Mouse (Mus musculus) neural tube, embryonic 12.5 days (tissue): ENCODE measurements around the gene Pdzd7. TPM values are rescaled to one million over a fixed set of nuclear protein-coding genes. Genes with fewer than 3 reads are reported as not detected.

Experiments
- ATAC-seq: fragments of 200-750 bp; cut with Nextera tagmentation; 2 replicates; pipeline ENCODE4 v1.8.0; 2017; ENCODE audit warnings: low read depth, mild to moderate bottlenecking, moderate TSS enrichment, moderate library complexity; ENCODE audit not compliant: low FRiP score
- H3K27ac ChIP-seq: fragments of 300-500 bp; sonication (generic); 2 replicates; pipeline ENCODE4 v1.5.1; 2016
- H3K27me3 ChIP-seq: fragments of 300-500 bp; sonication (generic); replicated peaks from 2 replicates; pipeline ENCODE4 v1.6.1; 2016; ENCODE audit warnings: mild to moderate bottlenecking
- H3K36me3 ChIP-seq: fragments of 300-500 bp; sonication (generic); 2 replicates; pipeline ENCODE4 v1.6.1; 2016; ENCODE audit warnings: mild to moderate bottlenecking
- H3K4me1 ChIP-seq: fragments of 300-500 bp; sonication (generic); 2 replicates; pipeline ENCODE4 v1.6.1; 2016
- H3K4me2 ChIP-seq: fragments of 300-500 bp; sonication (generic); replicated peaks from 2 replicates; pipeline ENCODE4 v1.6.1; 2016; ENCODE audit warnings: mild to moderate bottlenecking
- H3K4me3 ChIP-seq: fragments of 300-500 bp; sonication (generic); 2 replicates; pipeline ENCODE4 v1.5.1; 2016
- H3K9ac ChIP-seq: fragments of 300-500 bp; sonication (generic); 2 replicates; pipeline ENCODE4 v1.6.1; 2016; ENCODE audit warnings: mild to moderate bottlenecking
- H3K9me3 ChIP-seq: fragments of 300-500 bp; sonication (generic); 2 replicates; pipeline ENCODE4 v1.6.1; 2016; ENCODE audit warnings: mild to moderate bottlenecking
- WGBS: fragments of 180-500 bp; shearing (Covaris S2); methylation state at CpG from one replicate; pipeline ENCODE4 v1.1.7; 2016; 5-methylcytosine and 5-hydroxymethylcytosine counted together
- polyA plus RNA-seq: library from polyadenylated mRNA; unstranded; fragments of >200 nt; fragmentation: Nextera tagmentation; extraction: Ambion mirVana; gene quantifications from 2 replicates; pipeline ENCODE4 v1.2.1, GENCODE M21; 2016

Gene Pdzd7
- polyA plus RNA-seq, 1 experiment from 2014 or later = 0.63 TPM

- no peak overlapping the region for H3K4me3 ChIP-seq
- peaks cover 23% of the 10 kb centered on the region for H3K4me1 ChIP-seq
- H3K9me3 ChIP-seq = no peaks in the 10 kb centered on the region
- H3K27ac ChIP-seq = no peak overlapping the region
- 0 out of 2 replicates have a peak, but pooled peaks cover 4% of the 10 kb centered on the region for H3K27me3 ChIP-seq
- H3K4me2 ChIP-seq = peak overlapping the region; percentile 78
- no peak overlapping the region for H3K9ac ChIP-seq
- peaks cover 18% of the 10 kb centered on the region; the same call in 1 of the 2 replicates for H3K36me3 ChIP-seq
- 49% methylated on average over 4 of the region's 4 CpGs for WGBS
- no peak for ATAC-seq
Measured at GRCm38 (mm10) chr19:45056364-45056763, 10.8 kb upstream of the Pdzd7 start.

- ATAC-seq = no peak
- Histone ChIP-seq H3K4me3 (no peak overlapping the region), H3K9ac (no peak overlapping the region), H3K27me3 (0 out of 2 replicates have a peak, but pooled peaks cover 4% of the 10 kb centered on the region), H3K36me3 (peaks cover 22% of the 10 kb centered on the region; the same call in 1 of the 2 replicates), H3K27ac (no peak overlapping the region), H3K4me1 (peaks cover 23% of the 10 kb centered on the region), H3K9me3 (no peaks in the 10 kb centered on the region), H3K4me2 (no peak overlapping the region)
- WGBS = 81% methylated on average over 6 of the region's 6 CpGs
Measured at GRCm38 (mm10) chr19:45054892-45055690, 9.6 kb upstream of the Pdzd7 start.

DNA sequence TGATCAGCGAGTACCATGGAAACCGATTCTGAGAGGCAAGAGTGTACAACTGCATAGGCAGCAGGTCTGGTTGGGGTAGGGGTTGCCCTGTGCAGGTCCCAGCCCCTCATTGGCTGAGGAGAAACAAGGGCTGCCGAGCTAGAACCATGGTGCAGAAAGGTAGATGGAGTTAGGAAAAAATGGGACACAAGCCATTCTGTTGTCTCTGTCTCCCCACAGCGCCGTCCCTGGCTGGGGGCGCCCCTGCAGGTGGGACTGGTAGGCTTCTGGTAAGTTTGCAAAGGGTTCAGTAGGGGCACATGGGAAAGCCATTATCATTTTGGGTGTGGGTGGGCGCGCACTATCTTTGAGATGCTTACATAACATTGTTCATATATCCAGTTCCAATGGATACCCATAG lies 7.9 kb upstream of the Pdzd7 start:
- 87% methylated on average over 8 of the region's 8 CpGs for WGBS
- Histone ChIP-seq H3K36me3 (peaks cover 22% of the 10 kb centered on the region; the same call in 1 of the 2 replicates), H3K9ac (no peak overlapping the region)

GRCm38 (mm10) chr19:45049523-45049922 lies 4.0 kb upstream of the Pdzd7 start:
- H3K9me3 ChIP-seq = no peaks in the 10 kb centered on the region
- peak overlapping the region; percentile 65; the same call in 1 of the 2 replicates for H3K4me2 ChIP-seq
- H3K36me3 ChIP-seq = peaks cover 19% of the 10 kb centered on the region; the same call in 1 of the 2 replicates
- 79% methylated on average over 9 of the region's 9 CpGs for WGBS
- H3K4me1 ChIP-seq = peaks cover 29% of the 10 kb centered on the region
- H3K4me3 ChIP-seq = no peak overlapping the region
- H3K9ac ChIP-seq = no peak overlapping the region; the same call in 1 of the 2 replicates
- H3K27me3 ChIP-seq = peaks cover 20% of the 10 kb centered on the region
- no peak for ATAC-seq
- no peak overlapping the region for H3K27ac ChIP-seq

More for the DNA sequence above, 7.9 kb upstream of the Pdzd7 start:
- H3K4me1 ChIP-seq = peaks cover 29% of the 10 kb centered on the region
- no peak overlapping the region for H3K27ac ChIP-seq
- H3K4me3 ChIP-seq = no peak overlapping the region
- H3K9me3 ChIP-seq = no peaks in the 10 kb centered on the region
- ATAC-seq = no peak
- 0 out of 2 replicates have a peak, but pooled peaks cover 4% of the 10 kb centered on the region for H3K27me3 ChIP-seq
- H3K4me2 ChIP-seq = no peak overlapping the region

GRCm38 (mm10) chr19:45048644-45049365 lies 3.3 kb upstream of the Pdzd7 start:
- Histone ChIP-seq H3K9me3 (no peaks in the 10 kb centered on the region), H3K36me3 (peaks cover 13% of the 10 kb centered on the region; the same call in 1 of the 2 replicates), H3K27ac (no peak overlapping the region), H3K4me3 (peak overlapping the region; percentile 51), H3K27me3 (peaks cover 24% of the 10 kb centered on the region), H3K4me2 (peak overlapping the region; percentile 65), H3K4me1 (peaks cover 29% of the 10 kb centered on the region), H3K9ac (0 out of 2 replicates have a peak overlapping the region, but pooled peaks have one; percentile 69)
- 85% methylated on average over 12 of the region's 12 CpGs for WGBS
- no peak for ATAC-seq

DNA sequence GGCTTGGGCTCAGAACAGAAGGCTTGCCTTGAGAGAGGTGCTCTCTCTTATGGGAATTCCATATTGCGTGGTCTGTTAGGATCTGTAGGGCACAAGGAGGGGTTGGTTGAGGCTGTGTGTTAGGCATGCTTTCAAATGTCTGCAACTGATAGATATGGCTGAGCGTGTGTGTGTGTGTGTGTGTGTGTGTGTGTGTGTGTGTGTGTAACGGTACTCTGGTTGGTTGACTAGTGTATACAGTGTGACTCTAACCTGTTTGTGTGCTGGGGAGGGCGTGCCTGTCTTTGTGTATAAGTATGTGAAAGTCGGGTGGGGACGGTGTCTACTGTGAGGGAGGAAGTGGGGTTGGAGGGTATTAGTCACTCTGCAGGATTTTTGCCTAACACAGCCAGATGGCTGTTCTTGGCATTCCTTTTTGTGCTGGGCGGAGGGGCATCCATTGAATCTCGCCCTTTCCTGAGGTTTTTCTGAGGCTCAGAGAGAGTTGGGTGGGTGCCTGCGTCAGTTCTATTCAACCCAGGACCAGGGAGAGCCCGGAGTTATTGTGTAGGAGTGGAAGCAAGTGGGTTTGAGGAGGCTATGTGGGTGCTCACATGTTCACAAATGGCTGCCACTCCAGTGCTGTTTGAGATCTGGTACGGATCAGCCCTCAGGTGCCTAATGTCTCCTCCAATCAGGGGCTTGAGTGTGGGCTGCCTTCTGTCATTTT lies 2.6 kb upstream of the Pdzd7 start:
- Histone ChIP-seq H3K4me3 (peak overlapping the region; percentile 51), H3K9me3 (no peaks in the 10 kb centered on the region), H3K27me3 (peaks cover 24% of the 10 kb centered on the region), H3K4me2 (peak overlapping the region; percentile 65), H3K4me1 (peaks cover 29% of the 10 kb centered on the region), H3K27ac (peak overlapping the region; percentile 74), H3K36me3 (peaks cover 13% of the 10 kb centered on the region; the same call in 1 of the 2 replicates), H3K9ac (peak overlapping the region; percentile 69)
- 57% methylated on average over 11 of the region's 11 CpGs for WGBS
- ATAC-seq = peak; percentile 34

- under 1% methylated on average over 26 of the region's 26 CpGs for WGBS
- H3K4me2 ChIP-seq = peak within 1 kb of the TSS; percentile 65
- peak within 1 kb of the TSS; percentile 74 for H3K27ac ChIP-seq
- H3K4me3 ChIP-seq = peak within 1 kb of the TSS; percentile 51
- peak; percentile 86 for ATAC-seq
- H3K9me3 ChIP-seq = no peaks in the 10 kb centered on the region
- H3K27me3 ChIP-seq = peaks cover 24% of the 10 kb centered on the region
- peaks cover 29% of the 10 kb centered on the region for H3K4me1 ChIP-seq
- peak within 1 kb of the TSS; percentile 69 for H3K9ac ChIP-seq
- H3K36me3 ChIP-seq = peaks cover 9% of the 10 kb centered on the region; the same call in 1 of the 2 replicates
Measured at GRCm38 (mm10) chr19:45047417-45047934, 2.0 kb upstream of the Pdzd7 start, which contains the start of gene Sfxn3. Gene Sfxn3, plus strand, starts transcription at chr19:45047503.

DNA sequence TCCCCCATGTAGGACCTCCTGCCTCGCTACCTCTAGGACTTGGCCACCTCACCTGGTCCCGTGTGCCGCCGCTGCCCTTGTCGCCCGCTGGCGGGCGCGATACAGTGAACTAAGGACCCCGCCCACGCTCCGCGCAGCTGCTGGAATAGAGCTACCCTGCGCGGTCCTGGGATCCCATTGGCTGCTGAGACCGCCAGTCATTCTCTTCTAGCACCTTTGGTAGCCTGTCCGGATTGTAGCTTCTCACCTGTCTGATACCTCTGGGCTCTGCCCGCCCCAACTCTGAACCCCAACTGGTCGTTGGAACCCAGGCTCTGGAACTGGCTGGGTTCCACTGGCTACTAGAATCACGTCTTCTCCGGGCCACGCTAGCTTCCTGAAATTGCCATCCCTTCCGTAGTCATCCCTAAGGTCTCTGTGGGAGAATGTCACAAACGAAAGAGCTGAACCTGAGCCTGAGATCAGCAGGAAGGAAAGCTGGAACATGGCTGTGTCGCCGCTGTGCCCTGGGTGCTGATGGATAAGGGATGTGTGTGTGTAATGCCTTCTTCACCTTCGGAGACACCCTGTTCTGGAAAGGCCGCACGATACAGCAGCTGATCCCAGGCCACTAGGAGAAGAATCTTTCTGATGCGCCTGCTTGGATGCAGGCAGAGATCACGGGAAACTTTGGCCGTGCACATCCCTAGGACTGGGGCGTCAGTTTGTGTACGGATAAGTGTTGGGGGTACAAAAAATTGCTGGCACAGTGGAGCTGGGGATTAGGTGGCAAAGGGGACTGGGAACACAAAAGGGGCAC lies 1.2 kb upstream of the Pdzd7 start:
- Histone ChIP-seq H3K27me3 (peaks cover 24% of the 10 kb centered on the region), H3K9me3 (no peaks in the 10 kb centered on the region), H3K4me3 (peak overlapping the region; percentile 51), H3K27ac (no peak overlapping the region; the same call in 1 of the 2 replicates), H3K36me3 (peaks cover 4% of the 10 kb centered on the region; the same call in 1 of the 2 replicates), H3K9ac (peak overlapping the region; percentile 69), H3K4me2 (peak overlapping the region; percentile 65), H3K4me1 (peaks cover 29% of the 10 kb centered on the region)
- 3% methylated on average over 34 of the region's 34 CpGs for WGBS
- ATAC-seq = peak; percentile 61

DNA sequence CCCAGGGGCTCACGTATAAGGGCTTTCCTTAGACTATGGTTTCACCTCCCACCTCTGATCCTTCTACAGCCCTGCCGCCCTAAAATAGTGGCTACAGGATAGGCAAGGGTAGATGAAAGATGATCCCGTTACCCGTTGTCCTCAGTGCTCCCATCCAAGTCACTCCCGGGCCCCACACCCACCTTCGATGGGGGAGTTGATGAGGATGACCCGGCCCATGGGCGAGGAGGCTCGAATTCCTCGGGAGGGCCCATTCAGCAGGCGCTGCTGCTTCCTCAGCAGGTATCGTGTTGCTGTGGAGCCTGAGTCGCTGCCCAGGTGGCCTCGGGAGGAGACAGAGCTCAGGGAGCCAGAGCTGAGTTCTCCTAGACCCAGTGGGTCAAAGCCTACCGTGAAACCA lies 281 bp downstream of the Pdzd7 start:
- H3K9me3 ChIP-seq = no peaks in the 10 kb centered on the region
- no peak overlapping the region for H3K9ac ChIP-seq
- ATAC-seq = no peak
- peaks cover 32% of the 10 kb centered on the region for H3K4me1 ChIP-seq
- no peak overlapping the region for H3K27ac ChIP-seq
- WGBS = 48% methylated on average over 15 of the region's 15 CpGs
- peaks cover 27% of the 10 kb centered on the region for H3K27me3 ChIP-seq
- no peak overlapping the region for H3K4me3 ChIP-seq
- no peaks in the 10 kb centered on the region for H3K36me3 ChIP-seq
- H3K4me2 ChIP-seq = no peak overlapping the region

DNA sequence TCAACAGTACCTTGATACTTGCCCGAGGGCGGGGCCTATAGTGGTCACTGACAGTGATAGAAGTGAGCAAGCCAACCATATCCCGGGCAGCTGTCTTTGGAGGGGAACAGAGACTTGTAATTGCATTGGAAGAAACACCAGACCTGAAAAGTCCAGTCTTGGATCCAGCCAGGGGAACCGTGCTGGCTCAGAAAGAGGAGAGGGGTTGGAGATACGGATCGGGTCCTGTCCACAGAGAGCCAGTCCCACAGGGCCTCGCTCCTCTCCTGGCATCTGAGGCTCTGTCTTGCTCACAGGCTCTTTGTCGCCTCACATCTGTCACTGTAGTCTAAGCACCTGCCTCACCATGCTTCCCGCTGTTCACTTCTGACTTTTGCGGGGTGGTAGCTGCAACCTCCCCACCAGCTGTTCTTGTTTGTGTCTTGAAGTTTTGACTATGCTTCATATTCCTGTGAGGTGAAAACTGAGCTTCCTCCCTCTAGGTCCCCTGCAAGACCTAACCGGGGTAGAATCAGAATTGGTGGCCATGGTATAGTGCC lies 1.1 kb downstream of the Pdzd7 start:
- ATAC-seq = no peak
- Histone ChIP-seq H3K4me2 (no peak overlapping the region), H3K27me3 (peaks cover 35% of the 10 kb centered on the region), H3K4me3 (no peak overlapping the region), H3K4me1 (peaks cover 33% of the 10 kb centered on the region), H3K27ac (no peak overlapping the region), H3K9me3 (no peaks in the 10 kb centered on the region), H3K9ac (no peak overlapping the region), H3K36me3 (no peaks in the 10 kb centered on the region)
- WGBS = 60% methylated on average over 11 of the region's 11 CpGs

DNA sequence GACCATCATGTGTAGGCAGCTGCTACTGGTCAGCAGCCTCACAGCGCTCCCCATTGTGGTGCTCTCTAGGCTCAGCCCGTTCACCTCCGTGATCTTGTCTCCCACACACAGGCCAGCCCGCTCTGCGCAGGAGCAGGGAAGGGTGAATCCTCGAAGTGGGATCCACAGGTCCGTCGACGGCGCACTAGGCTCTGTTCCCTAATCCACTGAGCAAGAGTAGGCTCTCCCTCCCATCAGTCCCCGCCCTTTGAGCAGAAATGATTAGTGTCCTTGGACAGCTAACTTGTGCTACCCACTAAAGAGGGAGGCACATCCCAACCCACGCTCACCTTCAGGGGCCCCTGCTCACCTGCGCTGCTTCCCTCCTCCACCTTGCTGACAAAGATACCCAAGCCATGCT lies 5.3 kb downstream of the Pdzd7 start:
- Histone ChIP-seq H3K4me2 (no peak overlapping the region), H3K9ac (no peak overlapping the region), H3K4me3 (no peak overlapping the region), H3K9me3 (no peaks in the 10 kb centered on the region), H3K27me3 (peaks cover 25% of the 10 kb centered on the region), H3K27ac (no peak overlapping the region), H3K36me3 (no peaks in the 10 kb centered on the region), H3K4me1 (0 out of 2 replicates have a peak, but pooled peaks cover 8% of the 10 kb centered on the region)
- ATAC-seq = no peak
- WGBS = 57% methylated on average over 13 of the region's 13 CpGs
